Mouse (Mus musculus) megakaryocyte, embryonic 14.5 days (primary cell): ENCODE data around the gene Icam1.

Source experiments
- FLI1 ChIP-seq: IDR thresholded peaks from 2 replicates; pipeline ENCODE4 v1.6.1; 2012; ENCODE audit warnings: low read length, inconsistent platforms, mixed read lengths
- GATA1 ChIP-seq: IDR thresholded peaks from 3 replicates; pipeline ENCODE4 v1.6.1; 2012; ENCODE audit warnings: mixed read lengths, low read length, inconsistent platforms, borderline replicate concordance

- TF ChIP-seq FLI1: no peak
- no peak for TF ChIP-seq GATA1
Measured at GRCm38 (mm10) chr9:21030781-21031250, 15.0 kb downstream of the Icam1 start.
